Comparison of ENCODE assay signal across 7 mouse cellular contexts in the genomic region with DNA sequence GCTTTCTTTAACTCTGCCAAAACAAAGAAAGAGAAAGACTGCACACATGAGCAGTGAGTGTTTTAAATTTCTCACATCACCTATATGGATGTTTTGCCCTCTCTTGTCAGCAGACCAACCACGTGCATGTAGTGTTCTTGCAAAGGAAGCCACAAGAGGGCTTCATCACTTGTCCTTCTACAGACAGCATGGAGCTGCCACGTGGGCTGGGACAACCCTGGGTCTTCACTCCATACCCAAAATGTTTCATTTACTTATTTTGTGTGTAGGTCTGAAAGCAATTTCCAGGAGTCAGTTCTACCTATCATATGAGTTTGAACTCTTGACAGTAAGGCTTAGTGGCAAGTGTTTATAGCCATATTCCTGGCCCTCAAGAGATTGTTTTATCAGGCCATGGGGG. TPM values are rescaled to one million over a fixed set of nuclear protein-coding genes. Genes with fewer than 3 reads are reported as not detected.
DNase-seq lines count a peak whose midpoint lies in the region; ATAC-seq and TF ChIP-seq lines count a peak whose summit lies in the region.

No protein-coding gene starts in this region.

- no peak for TF ChIP-seq POLR2A in ES-Bruce4 (IDR thresholded peaks at IDR 0.05; ENCODE audit: insufficient read depth, low read length)

- peak overlapping the region; percentile 98 for H3K4me3 ChIP-seq in ES-Bruce4 (ENCODE audit: low read depth, low read length)
- peak overlapping the region; percentile 83 for H3K4me3 ChIP-seq in embryonic facial prominence, embryonic 11.5 days (ENCODE audit: low read depth, low read length)
- H3K4me3 ChIP-seq in hindbrain, postnatal 0 days (ENCODE audit: low read length): peak overlapping the region; percentile 78

- no peak for TF ChIP-seq EP300 in ES-Bruce4 (IDR thresholded peaks at IDR 0.05; ENCODE audit: insufficient read depth, low read depth, low read length)

- ATAC-seq in embryonic facial prominence, embryonic 11.5 days (replicated peaks; ENCODE audit: insufficient number of reproducible peaks, low FRiP score, low TSS enrichment, low read depth): no peak
- peak; percentile 55; the same call in 1 of the 2 replicates for ATAC-seq in hindbrain, postnatal 0 days
- peak; percentile 68 for ATAC-seq in megakaryocyte-erythroid progenitor cell, adult 5-6 weeks (replicated peaks; ENCODE audit: low FRiP score, low TSS enrichment, poor library complexity, severe bottlenecking)

- H3K36me3 ChIP-seq in ES-Bruce4 (ENCODE audit: control insufficient read depth, insufficient read depth, low read length, poor library complexity, severe bottlenecking): peaks cover 56% of the 10 kb centered on the region
- H3K36me3 ChIP-seq in embryonic facial prominence, embryonic 11.5 days (replicated peaks; ENCODE audit: control insufficient read depth, insufficient read depth, low read depth, low read length): peaks cover 9% of the 10 kb centered on the region
- peaks cover 30% of the 10 kb centered on the region for H3K36me3 ChIP-seq in hindbrain, postnatal 0 days (ENCODE audit: insufficient read depth, low read length)

- 0% methylated on average over 2 of the region's 2 CpGs for WGBS in embryonic facial prominence, embryonic 11.5 days
- WGBS in hindbrain, postnatal 0 days: 1% methylated on average over 2 of the region's 2 CpGs

- peaks cover 1% of the 10 kb centered on the region for H3K4me1 ChIP-seq in ES-Bruce4 (ENCODE audit: control insufficient read depth, insufficient read depth, low read length)
- peaks cover 4% of the 10 kb centered on the region for H3K4me1 ChIP-seq in embryonic facial prominence, embryonic 11.5 days (ENCODE audit: control insufficient read depth, insufficient read depth, low read length)
- peaks cover 16% of the 10 kb centered on the region for H3K4me1 ChIP-seq in hindbrain, postnatal 0 days (ENCODE audit: insufficient read depth, low read length)

- peak overlapping the region; percentile 59; the same call in 1 of the 2 replicates for H3K27ac ChIP-seq in ES-Bruce4 (ENCODE audit: insufficient read depth, low read length)
- no peak overlapping the region for H3K27ac ChIP-seq in embryonic facial prominence, embryonic 11.5 days (replicated peaks; ENCODE audit: low read depth, low read length)
- H3K27ac ChIP-seq in hindbrain, postnatal 0 days: no peak overlapping the region; the same call in 1 of the 2 replicates

- TF ChIP-seq CTCF in ES-Bruce4 (IDR thresholded peaks at IDR 0.05; ENCODE audit: low read depth, low read length): peak; percentile 6
- peak; percentile 59 for TF ChIP-seq CTCF in hindbrain, postnatal 0 days (IDR thresholded peaks at IDR 0.05; ENCODE audit: low read depth)

- H3K4me2 ChIP-seq in embryonic facial prominence, embryonic 11.5 days (ENCODE audit: low read depth, low read length): peak overlapping the region; percentile 55
- H3K4me2 ChIP-seq in hindbrain, postnatal 0 days (ENCODE audit: low read depth, low read length): peak overlapping the region; percentile 80

- peak; percentile 66 for DNase-seq in A20 (ENCODE audit: low read depth, low spot score)
- peak; percentile 43 for DNase-seq in embryonic facial prominence, embryonic 11.5 days (ENCODE audit: low spot score)
- peak; percentile 50 for DNase-seq in hindbrain, postnatal 0 days (ENCODE audit: low spot score)
- DNase-seq in thymus, postnatal 36 days: peak; percentile 5 to 16
- DNase-seq in right cerebral cortex, adult 2 months (ENCODE audit: low spot score in 2 of 2): no peak

- H3K9ac ChIP-seq in ES-Bruce4 (ENCODE audit: low read depth, poor library complexity, severe bottlenecking): peak overlapping the region; percentile 98
- peak overlapping the region; percentile 98 for H3K9ac ChIP-seq in embryonic facial prominence, embryonic 11.5 days (replicated peaks; ENCODE audit: low read length)
- peak overlapping the region; percentile 82 for H3K9ac ChIP-seq in hindbrain, postnatal 0 days (replicated peaks; ENCODE audit: low read length)

- no peaks in the 10 kb centered on the region for H3K27me3 ChIP-seq in ES-Bruce4 (ENCODE audit: control insufficient read depth, insufficient read depth, low read length, poor library complexity, severe bottlenecking)
- no peaks in the 10 kb centered on the region for H3K27me3 ChIP-seq in embryonic facial prominence, embryonic 11.5 days (ENCODE audit: control insufficient read depth, insufficient read depth, low read length)
- no peaks in the 10 kb centered on the region for H3K27me3 ChIP-seq in hindbrain, postnatal 0 days (ENCODE audit: insufficient read depth, low read length)

- no peaks in the 10 kb centered on the region; the same call in 1 of the 2 replicates for H3K9me3 ChIP-seq in ES-Bruce4 (replicated peaks; ENCODE audit: control insufficient read depth, insufficient read depth, low read length, poor library complexity, severe bottlenecking)
- H3K9me3 ChIP-seq in embryonic facial prominence, embryonic 11.5 days (replicated peaks; ENCODE audit: control insufficient read depth, low read length): no peaks in the 10 kb centered on the region
- H3K9me3 ChIP-seq in hindbrain, postnatal 0 days (ENCODE audit: low read length): no peaks in the 10 kb centered on the region

RNA-seq across cellular contexts. Expression of a gene that starts 1.1 kb away (rescaled TPM):
- 84.5 and 86.9 TPM in 2 replicates for polyA plus RNA-seq in ES-Bruce4 (2011; ENCODE audit: insufficient read depth, insufficient read length, low read depth, missing spikeins)
- polyA plus RNA-seq in embryonic facial prominence, embryonic 11.5 days (2014; fragmentation: Nextera tagmentation; extraction: Ambion mirVana): 123 and 125 TPM in 2 replicates
- total RNA-seq in hindbrain, postnatal 0 days (2014; rRNA removed): 43.2 and 43.4 TPM in 2 replicates
- polyA plus RNA-seq in hindbrain, postnatal 0 days (2015; fragmentation: Nextera tagmentation; extraction: Ambion mirVana): 80.2 and 83.8 TPM in 2 replicates
- 64.6 and 83.6 TPM in 2 replicates for total RNA-seq in megakaryocyte-erythroid progenitor cell, adult 5-6 weeks (2014; fragmentation: Nextera tagmentation)
- 75.7 and 82.9 TPM in 2 replicates for total RNA-seq in megakaryocyte-erythroid progenitor cell, adult 5-6 weeks (2017)

RNA-seq across cellular contexts. Expression of a gene that starts 1.1 kb away (rescaled TPM):
- 380 and 391 TPM in 2 replicates for polyA plus RNA-seq in ES-Bruce4 (2011; ENCODE audit: insufficient read depth, insufficient read length, low read depth, missing spikeins)
- 113 and 129 TPM in 2 replicates for polyA plus RNA-seq in embryonic facial prominence, embryonic 11.5 days (2014; fragmentation: Nextera tagmentation; extraction: Ambion mirVana)
- total RNA-seq in hindbrain, postnatal 0 days (2014; rRNA removed): 26.6 and 28.4 TPM in 2 replicates
- 63.9 and 66.3 TPM in 2 replicates for polyA plus RNA-seq in hindbrain, postnatal 0 days (2015; fragmentation: Nextera tagmentation; extraction: Ambion mirVana)
- total RNA-seq in megakaryocyte-erythroid progenitor cell, adult 5-6 weeks (2014; fragmentation: Nextera tagmentation): 442 and 595 TPM in 2 replicates
- 624 and 645 TPM in 2 replicates for total RNA-seq in megakaryocyte-erythroid progenitor cell, adult 5-6 weeks (2017)

RNA-seq across cellular contexts. Expression of a gene that starts 16.4 kb away (rescaled TPM):
- polyA plus RNA-seq in ES-Bruce4 (2011; ENCODE audit: insufficient read depth, insufficient read length, low read depth, missing spikeins): 126 and 132 TPM in 2 replicates
- polyA plus RNA-seq in embryonic facial prominence, embryonic 11.5 days (2014; fragmentation: Nextera tagmentation; extraction: Ambion mirVana): 293 and 321 TPM in 2 replicates
- total RNA-seq in hindbrain, postnatal 0 days (2014; rRNA removed): 226 and 285 TPM in 2 replicates
- 426 and 442 TPM in 2 replicates for polyA plus RNA-seq in hindbrain, postnatal 0 days (2015; fragmentation: Nextera tagmentation; extraction: Ambion mirVana)
- 188 and 214 TPM in 2 replicates for total RNA-seq in megakaryocyte-erythroid progenitor cell, adult 5-6 weeks (2014; fragmentation: Nextera tagmentation)
- total RNA-seq in megakaryocyte-erythroid progenitor cell, adult 5-6 weeks (2017): 91.6 and 97.9 TPM in 2 replicates

RNA-seq across cellular contexts. Expression of a gene that starts 16.7 kb away (rescaled TPM):
- 29.1 and 36.4 TPM in 2 replicates for polyA plus RNA-seq in ES-Bruce4 (2011; ENCODE audit: insufficient read depth, insufficient read length, low read depth, missing spikeins)
- 59.4 and 59.8 TPM in 2 replicates for polyA plus RNA-seq in embryonic facial prominence, embryonic 11.5 days (2014; fragmentation: Nextera tagmentation; extraction: Ambion mirVana)
- 34.2 and 42.1 TPM in 2 replicates for total RNA-seq in hindbrain, postnatal 0 days (2014; rRNA removed)
- polyA plus RNA-seq in hindbrain, postnatal 0 days (2015; fragmentation: Nextera tagmentation; extraction: Ambion mirVana): 43.2 and 47.3 TPM in 2 replicates
- total RNA-seq in megakaryocyte-erythroid progenitor cell, adult 5-6 weeks (2014; fragmentation: Nextera tagmentation): 41.3 and 42.4 TPM in 2 replicates
- total RNA-seq in megakaryocyte-erythroid progenitor cell, adult 5-6 weeks (2017): 19.3 and 44.1 TPM in 2 replicates

Comparison
In these comparisons a context has a peak if more than half of its experiments do, and no peak if none do; other contexts are left out.
1. DNase-seq: peak in A20 (single experiment), embryonic facial prominence, embryonic 11.5 days (single experiment), hindbrain, postnatal 0 days (single experiment) and thymus, postnatal 36 days (2 of 2); none in right cerebral cortex, adult 2 months (0 of 2).
2. Peak in every context shown above with its lines, with median percentiles within 50 percentile points of each other: H3K4me3 ChIP-seq and H3K9ac ChIP-seq.